Mouse (Mus musculus) C2C12 (cell line): ENCODE measurements at regions not wholly inside any gene's neighbourhood (a gene's known extent, or its start where the extent isn't known, plus 50 kb on each side); places are given as distances from the start of the nearest gene placed in this dataset.

Experiments
- CEBPB ChIP-seq: IDR thresholded peaks from one replicate; pipeline ENCODE4 v1.6.1; 2011; ENCODE audit warnings: low read depth, mild to moderate bottlenecking, control low read depth, moderate library complexity
- CTCF ChIP-seq: IDR thresholded peaks from one replicate; pipeline ENCODE4 v1.5.1; 2011; ENCODE audit not compliant: control insufficient read depth, insufficient read depth, insufficient read length
- FOSL1 ChIP-seq: IDR thresholded peaks from one replicate; pipeline ENCODE4 v1.8.0; 2011; ENCODE audit warnings: mild to moderate bottlenecking, low read length; ENCODE audit not compliant: poor library complexity, insufficient read depth, severe bottlenecking
- MAX ChIP-seq: IDR thresholded peaks from one replicate; pipeline ENCODE4 v1.6.1; 2011; ENCODE audit warnings: mild to moderate bottlenecking, control low read depth
- MYOD1 ChIP-seq: IDR thresholded peaks from one replicate; pipeline ENCODE4 v1.6.1; 2011; ENCODE audit warnings: low read depth; ENCODE audit not compliant: control insufficient read depth, insufficient read length
- MYOG ChIP-seq: IDR thresholded peaks from one replicate; pipeline ENCODE4 v1.6.1; 2011; ENCODE audit not compliant: control insufficient read depth, insufficient read length; ENCODE audit errors: extremely low read depth
- USF1 ChIP-seq: IDR thresholded peaks from one replicate; pipeline ENCODE4 v1.6.1; 2011; ENCODE audit warnings: low read depth, mild to moderate bottlenecking, control low read depth, moderate library complexity

- TF ChIP-seq CTCF (no peak), MYOD1 (no peak), USF1 (no peak), MAX (no peak), CEBPB (no peak), MYOG (no peak), FOSL1 (no peak)
These were observed 488.0 kb upstream of the Gm21961 start for GRCm38 (mm10) chr15:65502656-65503055.
